Mouse (Mus musculus) embryo, embryonic 11 days (tissue): ENCODE results near the gene Bag2.
A peak's percentile ranks its signal among the peaks of the same experiment; 100 is the strongest.

Experiments
- DNase-seq: peaks from one replicate; pipeline ENCODE4 v3.0.0-alpha.2; 2015

Gene Bag2

GRCm38 (mm10) chr1:33757491-33758041, at the start of gene Bag2:
Gene Bag2 (minus strand): TSS chr1:33757795.
- DNase-seq = peak; percentile 78

- DNase-seq = no peak
Measured at GRCm38 (mm10) chr1:33803323-33803722, 45.7 kb upstream of the Bag2 start.

- DNase-seq = no peak
Measured at GRCm38 (mm10) chr1:33799620-33800019, 42.0 kb upstream of the Bag2 start.

- no peak for DNase-seq
Measured at GRCm38 (mm10) chr1:33788493-33788892, 30.9 kb upstream of the Bag2 start.

GRCm38 (mm10) chr1:33788072-33788471, 30.5 kb upstream of the Bag2 start:
- DNase-seq = no peak

- DNase-seq = no peak
Measured at GRCm38 (mm10) chr1:33784561-33784960, 27.0 kb upstream of the Bag2 start.

GRCm38 (mm10) chr1:33776175-33776611, 18.6 kb upstream of the Bag2 start:
- no peak for DNase-seq

- DNase-seq = no peak
Measured at GRCm38 (mm10) chr1:33772106-33772505, 14.5 kb upstream of the Bag2 start.

GRCm38 (mm10) chr1:33771621-33772020, 14.0 kb upstream of the Bag2 start:
- no peak for DNase-seq

GRCm38 (mm10) chr1:33768827-33769226, 11.2 kb upstream of the Bag2 start:
- no peak for DNase-seq

- no peak for DNase-seq
Measured at GRCm38 (mm10) chr1:33768091-33768787, 10.6 kb upstream of the Bag2 start.

GRCm38 (mm10) chr1:33766520-33767508, 9.2 kb upstream of the Bag2 start:
- no peak for DNase-seq

- no peak for DNase-seq
Measured at GRCm38 (mm10) chr1:33765468-33766080, 8.0 kb upstream of the Bag2 start.

- peak; percentile 52 for DNase-seq
Measured at GRCm38 (mm10) chr1:33763826-33764225, 6.2 kb upstream of the Bag2 start.

GRCm38 (mm10) chr1:33758488-33758887, 893 bp upstream of the Bag2 start:
- no peak for DNase-seq

GRCm38 (mm10) chr1:33757033-33757413, 572 bp downstream of the Bag2 start:
- DNase-seq = peak; percentile 46

GRCm38 (mm10) chr1:33756258-33757032, 1.1 kb downstream of the Bag2 start:
- peak; percentile 26 for DNase-seq

- no peak for DNase-seq
Measured at GRCm38 (mm10) chr1:33755799-33756198, 1.8 kb downstream of the Bag2 start.

- DNase-seq = no peak
Measured at GRCm38 (mm10) chr1:33754965-33755735, 2.4 kb downstream of the Bag2 start.

GRCm38 (mm10) chr1:33754089-33754488, 3.5 kb downstream of the Bag2 start:
- DNase-seq = no peak

GRCm38 (mm10) chr1:33751283-33751682, 6.3 kb downstream of the Bag2 start:
- no peak for DNase-seq
